ENCODE assay signal across 18 mouse cellular contexts in genomic region chr11:35305111-35305510, GRCm38 (mm10).
DNase-seq lines count a peak whose midpoint lies in the region; ATAC-seq and TF ChIP-seq lines count a peak whose summit lies in the region.
"Had no signal": no experiment of that assay in that cellular context is flagged by ENCODE, and none has a peak within 500 bp of the region (broad histone marks: within the 10 kb centered on the region; RNA-seq: fewer than 3 reads in every experiment).

No protein-coding gene starts in this region.

- ATAC-seq in forebrain, embryonic 12.5 days (ENCODE audit: low FRiP score), result peak; percentile 41; the same call in 1 of the 2 replicates
- ATAC-seq in kidney, embryonic 16.5 days (ENCODE audit: low FRiP score, low TSS enrichment), result peak; percentile 78
- no peak for ATAC-seq in inflammation-experienced regulatory T-cells, adult 6 months
- ATAC-seq: activated CD4-positive, CD25-positive, alpha-beta regulatory T cell, adult 4 months had no signal

- no peak overlapping the region for H3K4me2 ChIP-seq in forebrain, embryonic 12.5 days
- no peak overlapping the region for H3K4me2 ChIP-seq in kidney, embryonic 16.5 days (replicated peaks; ENCODE audit: low read depth, low read length)
- H3K4me2 ChIP-seq: midbrain, embryonic 11.5 days had no signal

- WGBS in forebrain, embryonic 12.5 days, result 48% methylated on average over 5 of the region's 5 CpGs
- 56% methylated on average over 5 of the region's 5 CpGs for WGBS in forebrain, embryonic 10.5 days
- WGBS in kidney, embryonic 16.5 days, result 28% methylated on average over 5 of the region's 5 CpGs

- H3K27ac ChIP-seq in forebrain, embryonic 12.5 days, result no peak overlapping the region
- H3K27ac ChIP-seq in forebrain, embryonic 10.5 days, result no peak overlapping the region
- peak overlapping the region; percentile 5; the same call in 1 of the 2 replicates for H3K27ac ChIP-seq in kidney, embryonic 16.5 days (ENCODE audit: low read length)

- no peak for TF ChIP-seq POLR2A in brain, embryonic 14.5 days (IDR thresholded peaks at IDR 0.05; ENCODE audit: borderline replicate concordance, extremely low read depth, insufficient read depth, insufficient read length, poor library complexity, severe bottlenecking)

- no peak overlapping the region for H3K4me3 ChIP-seq in forebrain, embryonic 12.5 days (replicated peaks)
- H3K4me3 ChIP-seq in forebrain, embryonic 10.5 days, result no peak overlapping the region
- H3K4me3 ChIP-seq in kidney, embryonic 16.5 days (ENCODE audit: low read length), result no peak overlapping the region
- H3K4me3 ChIP-seq: myocyte had no signal

- H3K9me3 ChIP-seq in forebrain, embryonic 12.5 days, result no peaks in the 10 kb centered on the region
- H3K9me3 ChIP-seq in forebrain, embryonic 10.5 days, result peaks cover 2% of the 10 kb centered on the region
- no peaks in the 10 kb centered on the region for H3K9me3 ChIP-seq in kidney, embryonic 16.5 days (ENCODE audit: low read length)

- TF ChIP-seq CTCF in brain, embryonic 14.5 days (IDR thresholded peaks at IDR 0.05; ENCODE audit: borderline replicate concordance, extremely low read depth, insufficient read depth, insufficient read length), result no peak

- H3K9ac ChIP-seq in forebrain, embryonic 12.5 days, result no peak overlapping the region
- H3K9ac ChIP-seq in kidney, embryonic 16.5 days (replicated peaks; ENCODE audit: low read length), result no peak overlapping the region
- H3K9ac ChIP-seq: forebrain, postnatal 0 days had no signal

- peaks cover 10% of the 10 kb centered on the region; the same call in 1 of the 2 replicates for H3K4me1 ChIP-seq in forebrain, embryonic 12.5 days
- peaks cover 18% of the 10 kb centered on the region for H3K4me1 ChIP-seq in forebrain, embryonic 10.5 days
- H3K4me1 ChIP-seq in kidney, embryonic 16.5 days (ENCODE audit: insufficient read depth, low read length), result peaks cover 31% of the 10 kb centered on the region

- no peaks in the 10 kb centered on the region for H3K36me3 ChIP-seq in forebrain, embryonic 12.5 days (replicated peaks)
- no peaks in the 10 kb centered on the region for H3K36me3 ChIP-seq in forebrain, embryonic 10.5 days (replicated peaks)
- no peaks in the 10 kb centered on the region for H3K36me3 ChIP-seq in kidney, embryonic 16.5 days (ENCODE audit: insufficient read depth, low read length)

- DNase-seq in forebrain, embryonic 10.5 days (ENCODE audit: extremely low spot score, low spot score), result no peak
- DNase-seq in kidney, postnatal 25 days, result no peak
- peak; percentile 51 for DNase-seq in brain, embryonic 14.5 days (ENCODE audit: low read depth)
- DNase-seq in cerebellum, adult 9-11 months, result peak; percentile 95
- DNase-seq in frontal cortex, postnatal 14 days (ENCODE audit: low spot score in 2 of 2), result no peak
- DNase-seq: forebrain, postnatal 0 days; gastrocnemius, postnatal 25 days; heart, postnatal 10 days; liver; lung, adult 18-20 months; lung, postnatal 36 days; thymus, postnatal 36 days had no signal

- H3K27me3 ChIP-seq in forebrain, embryonic 12.5 days, result peaks cover 8% of the 10 kb centered on the region
- peaks cover 15% of the 10 kb centered on the region; the same call in 1 of the 2 replicates for H3K27me3 ChIP-seq in forebrain, embryonic 10.5 days (ENCODE audit: poor library complexity, severe bottlenecking)
- no peaks in the 10 kb centered on the region for H3K27me3 ChIP-seq in kidney, embryonic 16.5 days (ENCODE audit: insufficient read depth, low read length)

Comparison
In these comparisons a context has a peak if more than half of its experiments do, and no peak if none do; other contexts are left out.
1. DNase-seq: peak in brain, embryonic 14.5 days (single experiment) and cerebellum, adult 9-11 months (single experiment); none in forebrain, embryonic 10.5 days (single experiment), kidney, postnatal 25 days (0 of 2) and frontal cortex, postnatal 14 days (0 of 2).